13 mouse cellular contexts compared by ENCODE assay signal in the genomic region with DNA sequence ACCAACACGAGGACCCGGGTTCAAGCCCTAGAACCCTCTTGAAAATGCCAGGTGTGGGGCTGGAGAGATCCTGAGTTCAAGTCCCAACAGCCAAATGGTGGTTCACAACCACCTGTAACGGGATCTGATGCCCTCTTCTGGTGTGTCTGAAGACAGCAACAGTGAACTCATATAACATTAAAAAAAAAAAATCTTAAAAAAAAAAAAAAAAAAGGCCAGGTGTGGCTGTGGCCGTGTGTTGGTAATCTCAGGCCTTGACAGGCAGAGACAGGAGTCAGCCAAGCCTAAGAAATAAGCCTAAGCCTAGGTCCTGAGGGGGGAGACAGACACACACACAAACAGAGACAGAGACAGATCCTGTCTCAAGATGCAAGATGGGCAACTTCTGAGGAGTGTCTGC.
"Had no signal": no experiment of that assay in that cellular context is flagged by ENCODE, and none has a peak within 500 bp of the region (broad histone marks: within the 10 kb centered on the region; RNA-seq: fewer than 3 reads in every experiment).

No protein-coding gene starts in this region.

- H3K27me3 ChIP-seq: midbrain, embryonic 12.5 days; neural tube, embryonic 12.5 days had no signal

- H3K4me3 ChIP-seq: midbrain, embryonic 12.5 days; myocyte; neural tube, embryonic 12.5 days had no signal

- H3K9ac ChIP-seq: liver, embryonic 14.5 days; lung, embryonic 14.5 days; midbrain, embryonic 12.5 days; neural tube, embryonic 12.5 days had no signal

- ATAC-seq: midbrain, embryonic 16.5 days had no signal

- H3K27ac ChIP-seq: liver, embryonic 14.5 days; midbrain, embryonic 12.5 days; neural tube, embryonic 12.5 days had no signal

- DNase-seq: lung, adult 18-20 months; lung, embryonic 14.5 days; lung, postnatal 10 days; lung, postnatal 4 days; right cerebral cortex, postnatal 14 days; thymus, adult 2 months; thymus, postnatal 25 days; thymus, postnatal 4 days had no signal

- H3K9me3 ChIP-seq: midbrain, embryonic 12.5 days; neural tube, embryonic 12.5 days had no signal

- H3K4me2 ChIP-seq: lung, embryonic 14.5 days; neural tube, embryonic 12.5 days had no signal

- H3K36me3 ChIP-seq: midbrain, embryonic 12.5 days; neural tube, embryonic 12.5 days had no signal
